Mouse (Mus musculus): Measurements from ENCODE around the gene Pxt1.
A peak's percentile ranks its signal among the peaks of the same experiment; 100 is the strongest.

Pxt1 gene

GRCm38 (mm10) chr17:28915060-28915628 lies 28.5 kb downstream of the Pxt1 start, which contains the start of gene 4930539E08Rik:
TSS of gene 4930539E08Rik (minus strand) at chr17:28915324.
- no peak for DNase-seq (ENCODE audit: low spot score in 2 of 2)

- no peak for DNase-seq (ENCODE audit: low spot score in 2 of 2)
Measured at GRCm38 (mm10) chr17:28913940-28914339, 29.7 kb downstream of the Pxt1 start.

- no peak for DNase-seq (ENCODE audit: low spot score in 2 of 2)
Measured at GRCm38 (mm10) chr17:28913200-28913599, 30.4 kb downstream of the Pxt1 start.

- no peak for DNase-seq (ENCODE audit: low spot score in 2 of 2)
Measured at GRCm38 (mm10) chr17:28910139-28910538, 33.5 kb downstream of the Pxt1 start.

GRCm38 (mm10) chr17:28909252-28909941 lies 34.2 kb downstream of the Pxt1 start:
- DNase-seq (ENCODE audit: low spot score in 2 of 2) = peak; percentile 25 to 47

- DNase-seq (ENCODE audit: low spot score in 2 of 2) = no peak
Measured at GRCm38 (mm10) chr17:28907959-28908358, 35.7 kb downstream of the Pxt1 start.

- DNase-seq (ENCODE audit: low spot score in 2 of 2) = no peak
Measured at GRCm38 (mm10) chr17:28905377-28905916, 38.2 kb downstream of the Pxt1 start.

GRCm38 (mm10) chr17:28904546-28905376 lies 38.9 kb downstream of the Pxt1 start:
- peak; percentile 49 to 72 for DNase-seq (ENCODE audit: low spot score in 2 of 2)

GRCm38 (mm10) chr17:28901559-28901958 lies 42.1 kb downstream of the Pxt1 start:
- DNase-seq (ENCODE audit: low spot score in 2 of 2) = no peak

- DNase-seq (ENCODE audit: low spot score in 2 of 2) = no peak
Measured at GRCm38 (mm10) chr17:28899427-28899826, 44.2 kb downstream of the Pxt1 start.

- DNase-seq (ENCODE audit: low spot score in 2 of 2) = no peak
Measured at GRCm38 (mm10) chr17:28898249-28898648, 45.4 kb downstream of the Pxt1 start.

GRCm38 (mm10) chr17:28897817-28898216 lies 45.8 kb downstream of the Pxt1 start:
- no peak for DNase-seq (ENCODE audit: low spot score in 2 of 2)

GRCm38 (mm10) chr17:28896095-28896780 lies 47.4 kb downstream of the Pxt1 start:
- DNase-seq (ENCODE audit: low spot score in 2 of 2) = no peak

- no peak for DNase-seq (ENCODE audit: low spot score in 2 of 2)
Measured at GRCm38 (mm10) chr17:28895217-28895875, 48.3 kb downstream of the Pxt1 start.

- DNase-seq (ENCODE audit: low spot score in 2 of 2) = no peak
Measured at GRCm38 (mm10) chr17:28894050-28894767, 49.4 kb downstream of the Pxt1 start.

GRCm38 (mm10) chr17:28886266-28886665 lies 57.4 kb downstream of the Pxt1 start:
- no peak for DNase-seq (ENCODE audit: low spot score in 2 of 2)

- DNase-seq (ENCODE audit: low spot score in 2 of 2) = no peak
Measured at GRCm38 (mm10) chr17:28885231-28885630, 58.4 kb downstream of the Pxt1 start.

All from spleen, postnatal 14 days (tissue).